11 mouse cellular contexts compared by ENCODE assay signal in genomic region chr16:73591421-73591820, GRCm38 (mm10).
"Had no signal": no experiment of that assay in that cellular context is flagged by ENCODE, and none has a peak within 500 bp of the region (broad histone marks: within the 10 kb centered on the region; RNA-seq: fewer than 3 reads in every experiment).

No protein-coding gene starts in this region.

- H3K27me3 ChIP-seq: liver, embryonic 13.5 days had no signal

- H3K9me3 ChIP-seq: liver, embryonic 13.5 days had no signal

- H3K4me1 ChIP-seq: liver, embryonic 13.5 days had no signal

- H3K4me2 ChIP-seq: liver, embryonic 13.5 days; midbrain, embryonic 11.5 days had no signal

- H3K9ac ChIP-seq: liver, embryonic 13.5 days had no signal

- H3K36me3 ChIP-seq: liver, embryonic 13.5 days had no signal

- ATAC-seq: inflammation-experienced regulatory T-cells, adult 6 months; intestine, embryonic 16.5 days had no signal

- H3K4me3 ChIP-seq: layer of hippocampus, adult 2 months; liver, embryonic 13.5 days had no signal

- DNase-seq: kidney, adult 18-20 months; kidney, adult 9 months; layer of hippocampus, adult 9-11 months; liver, embryonic 13.5 days; midbrain, embryonic 14.5 days; thymus, adult 18-20 months; thymus, postnatal 36 days had no signal

- H3K27ac ChIP-seq: layer of hippocampus, adult 2 months; liver, embryonic 13.5 days had no signal
